Mouse (Mus musculus) ES-E14 (cell line): ENCODE measurements around the gene Gm45618. TPM values are rescaled to one million over a fixed set of nuclear protein-coding genes. Genes with fewer than 3 reads are reported as not detected.

Experiments used
- DNase-seq: peaks from one replicate; pipeline ENCODE4 v3.0.0-alpha.2; 2013; ENCODE audit warnings: low read depth, low spot score
- H3K27ac ChIP-seq: 2 replicates; pipeline ENCODE4 v1.5.1; 2012; ENCODE audit warnings: low read depth, mild to moderate bottlenecking, low read length, moderate library complexity, mixed read lengths; ENCODE audit not compliant: poor library complexity, insufficient read depth, severe bottlenecking
- H3K36me3 ChIP-seq: 2 replicates; pipeline ENCODE4 v1.6.1; 2012; ENCODE audit warnings: mild to moderate bottlenecking, low read length, moderate library complexity, mixed read lengths; ENCODE audit not compliant: control insufficient read depth, poor library complexity, insufficient read depth, severe bottlenecking
- H3K4me1 ChIP-seq, 2 experiments: fragments of 150-350 bp in 1 of 2; sonication (generic) in 1 of 2; 2 replicates each; pipeline ENCODE4 v1.6.1; 2012; ENCODE audit warnings: low read length in 2 of 2, mild to moderate bottlenecking in 1 of 2, mixed read lengths in 1 of 2; ENCODE audit not compliant: control insufficient read depth in 2 of 2, insufficient read depth in 2 of 2, poor library complexity in 1 of 2
- H3K4me3 ChIP-seq, 2 experiments: fragments of 150-350 bp in 1 of 2; sonication (generic) in 1 of 2; 2 replicates each; pipeline ENCODE4 v1.5.1; 2012; ENCODE audit warnings: low read length in 2 of 2, low read depth in 1 of 2, mild to moderate bottlenecking in 1 of 2, mixed read lengths in 1 of 2; ENCODE audit not compliant: insufficient read depth in 1 of 2, poor library complexity in 1 of 2, severe bottlenecking in 1 of 2
- H3K9ac ChIP-seq: 2 replicates; pipeline ENCODE4 v1.6.1; 2012; ENCODE audit warnings: low read depth, mild to moderate bottlenecking, low read length, mixed read lengths; ENCODE audit not compliant: poor library complexity, insufficient read depth, severe bottlenecking
- H3K9me3 ChIP-seq: fragments of 150-350 bp; sonication (generic); 2 replicates; pipeline ENCODE4 v1.6.1; 2012; ENCODE audit warnings: low read depth, mild to moderate bottlenecking, low read length; ENCODE audit not compliant: control insufficient read depth, insufficient read depth
- CHD2 ChIP-seq: IDR thresholded peaks from 2 replicates; pipeline ENCODE4 v1.6.1; 2014; ENCODE audit warnings: mild to moderate bottlenecking, low read depth, low read length, inconsistent platforms
- HCFC1 ChIP-seq: IDR thresholded peaks from 2 replicates; pipeline ENCODE4 v1.6.1; 2012; ENCODE audit warnings: low read length, inconsistent platforms, borderline replicate concordance; ENCODE audit not compliant: insufficient read depth
- MAFK ChIP-seq: IDR thresholded peaks from 2 replicates; pipeline ENCODE4 v1.6.1; 2014; ENCODE audit warnings: mild to moderate bottlenecking, low read depth, low read length, inconsistent platforms; ENCODE audit not compliant: insufficient read depth
- ZC3H11A ChIP-seq: IDR thresholded peaks from 2 replicates; pipeline ENCODE4 v1.6.1; 2012; ENCODE audit warnings: low read depth, mild to moderate bottlenecking, inconsistent platforms, low read length, borderline replicate concordance
- ZNF384 ChIP-seq: IDR thresholded peaks from 2 replicates; pipeline ENCODE4 v1.6.1; 2012; ENCODE audit warnings: low read depth, low read length, inconsistent platforms
- in situ Hi-C, 2 experiments: fragments of 600-800 bp; cut with MboI; formaldehyde crosslinking; loops; one replicate each; pipeline ENCODE4 v1.15.1; 2025; ENCODE audit warnings: low sequenced_read_pairs in 2 of 2, inconsistent platforms in 1 of 2; ENCODE audit not compliant: unreplicated experiment in 2 of 2
- total RNA-seq: library from RNA; depleted of rRNA; stranded (reverse); fragments of 300-350 nt; gene quantifications from 2 replicates; pipeline ENCODE4 v1.2.3, GENCODE M21; 2012

The Gm45618 gene
- total RNA-seq, 1 experiment = not detected

DNA sequence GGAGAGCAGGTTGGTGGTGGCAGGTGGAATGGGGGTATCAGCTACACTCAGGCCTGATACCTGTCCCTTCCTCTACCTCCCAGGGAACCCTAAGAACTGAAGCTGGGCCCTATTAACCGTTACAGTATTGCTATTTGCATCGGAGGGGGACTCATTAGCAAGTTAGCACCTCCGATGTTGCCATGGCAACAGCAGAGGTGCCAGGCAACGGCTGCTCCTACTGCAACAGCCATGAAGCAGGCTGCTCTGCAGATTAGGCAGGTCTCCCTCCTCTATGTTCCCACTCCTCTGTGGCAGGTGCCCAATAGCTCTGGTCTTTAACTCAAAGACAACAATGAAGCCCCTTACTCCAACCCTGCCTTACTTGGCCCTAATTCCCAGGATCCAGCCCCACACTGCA is 28.7 kb downstream of the Gm45618 start:
- Histone ChIP-seq H3K4me1 (peaks cover 0 to 4% of the 10 kb centered on the region in 2 experiments; a peak in 1 of 4 replicates), H3K36me3 (no peaks in the 10 kb centered on the region), H3K9me3 (no peaks in the 10 kb centered on the region), H3K27ac (no peak overlapping the region), H3K9ac (no peak overlapping the region), H3K4me3 (no peak overlapping the region)
- DNase-seq = no peak
- in situ Hi-C loops = no loop called here
- TF ChIP-seq MAFK (no peak), CHD2 (no peak), ZC3H11A (no peak), HCFC1 (no peak), ZNF384 (no peak)

GRCm38 (mm10) chr7:142089648-142090447 is 30.7 kb downstream of the Gm45618 start:
- H3K27ac ChIP-seq = no peak overlapping the region
- no peak overlapping the region for H3K4me3 ChIP-seq
- H3K9me3 ChIP-seq = no peaks in the 10 kb centered on the region
- no peak for DNase-seq
- TF ChIP-seq HCFC1 (no peak), ZC3H11A (no peak), ZNF384 (no peak), CHD2 (no peak), MAFK (no peak)
- in situ Hi-C loops = no loop called here
- no peaks in the 10 kb centered on the region for H3K36me3 ChIP-seq
- peaks cover 0 to 4% of the 10 kb centered on the region in 2 experiments; a peak in 1 of 4 replicates for H3K4me1 ChIP-seq
- no peak overlapping the region for H3K9ac ChIP-seq

GRCm38 (mm10) chr7:142088886-142089285 is 31.6 kb downstream of the Gm45618 start:
- Histone ChIP-seq H3K27ac (no peak overlapping the region), H3K9me3 (no peaks in the 10 kb centered on the region), H3K4me3 (no peak overlapping the region), H3K9ac (no peak overlapping the region), H3K4me1 (0 out of 4 replicates have a peak, but pooled peaks cover 0 to 2% of the 10 kb centered on the region in 2 experiments), H3K36me3 (no peaks in the 10 kb centered on the region)
- in situ Hi-C loops = no loop called here
- no peak for DNase-seq
- TF ChIP-seq MAFK = no peak
- no peak for TF ChIP-seq ZC3H11A
- TF ChIP-seq HCFC1 = no peak
- TF ChIP-seq CHD2 = no peak
- no peak for TF ChIP-seq ZNF384

- no peak for DNase-seq
- 0 out of 4 replicates have a peak, but pooled peaks cover 0 to 2% of the 10 kb centered on the region in 2 experiments for H3K4me1 ChIP-seq
- no peak overlapping the region for H3K4me3 ChIP-seq
- no peak overlapping the region for H3K9ac ChIP-seq
- no peak for TF ChIP-seq ZNF384
- no peak for TF ChIP-seq MAFK
- no peak for TF ChIP-seq CHD2
- no peak for TF ChIP-seq HCFC1
- no peak overlapping the region for H3K27ac ChIP-seq
- in situ Hi-C loops = no loop called here
- H3K9me3 ChIP-seq = no peaks in the 10 kb centered on the region
- no peaks in the 10 kb centered on the region; the same call in 1 of the 2 replicates for H3K36me3 ChIP-seq
Observed at GRCm38 (mm10) chr7:142087069-142087652, 33.4 kb downstream of the Gm45618 start.
